Mouse (Mus musculus): Measurements from ENCODE around the gene Rad51b.

Rad51b gene

DNA sequence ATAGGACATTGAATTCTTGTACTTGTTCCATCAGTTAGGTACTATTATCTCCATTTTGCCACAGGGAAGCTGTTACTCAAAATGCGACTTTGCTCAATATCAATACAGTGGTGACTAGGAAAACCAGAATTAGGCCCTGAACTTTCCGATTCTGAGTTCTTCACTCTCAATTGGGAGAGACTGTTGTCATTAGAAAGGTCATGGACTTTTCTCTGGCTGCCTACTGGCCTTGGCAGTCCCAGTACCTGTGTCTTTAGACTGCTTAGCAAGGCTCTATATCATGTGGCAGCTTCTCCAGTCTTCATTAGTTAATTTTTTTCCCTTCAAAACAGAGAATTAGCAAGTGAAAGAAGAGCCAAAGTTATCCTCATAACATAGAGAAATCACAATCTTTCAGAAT lies 288.3 kb downstream of the Rad51b start:
- DNase-seq: no peak

DNA sequence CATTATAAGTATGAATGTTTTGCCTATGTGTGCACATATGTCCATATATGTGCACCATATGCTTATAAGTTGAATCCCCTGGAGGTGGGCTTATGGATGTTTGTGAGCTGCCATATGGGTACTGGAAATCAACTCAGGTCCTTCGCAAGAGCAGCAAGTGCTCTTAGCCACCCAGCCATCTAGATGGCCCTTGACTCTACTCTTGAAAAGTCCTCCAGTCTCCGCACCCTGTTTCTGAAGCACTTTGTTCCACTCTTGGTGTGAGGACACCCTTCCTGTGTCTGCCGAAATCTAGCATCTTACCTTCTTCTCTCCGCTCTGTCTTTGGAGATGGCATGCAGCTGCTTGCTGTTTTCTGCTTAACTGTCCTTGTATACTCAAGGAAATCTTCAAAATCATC lies 291.7 kb downstream of the Rad51b start:
- no peak for DNase-seq

DNA sequence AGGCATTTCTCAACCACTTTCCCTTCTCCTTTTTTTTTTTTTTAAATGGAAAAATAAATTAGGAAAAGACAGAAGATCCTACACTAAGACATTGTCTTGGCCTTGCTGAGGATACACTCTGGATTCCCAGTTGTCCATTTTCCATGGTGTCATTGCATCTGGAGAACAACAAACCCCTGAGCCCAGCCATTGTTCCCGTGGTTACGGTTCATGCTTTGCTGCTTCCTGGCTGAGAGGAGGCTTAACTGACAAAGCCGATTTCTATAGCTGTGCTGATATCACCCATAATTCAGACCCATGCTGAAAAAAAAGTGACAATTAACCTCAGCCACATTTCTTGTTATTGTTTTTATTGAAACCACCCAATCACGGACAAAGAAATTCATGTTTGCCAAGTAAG lies 295.1 kb downstream of the Rad51b start:
- no peak for DNase-seq

DNA sequence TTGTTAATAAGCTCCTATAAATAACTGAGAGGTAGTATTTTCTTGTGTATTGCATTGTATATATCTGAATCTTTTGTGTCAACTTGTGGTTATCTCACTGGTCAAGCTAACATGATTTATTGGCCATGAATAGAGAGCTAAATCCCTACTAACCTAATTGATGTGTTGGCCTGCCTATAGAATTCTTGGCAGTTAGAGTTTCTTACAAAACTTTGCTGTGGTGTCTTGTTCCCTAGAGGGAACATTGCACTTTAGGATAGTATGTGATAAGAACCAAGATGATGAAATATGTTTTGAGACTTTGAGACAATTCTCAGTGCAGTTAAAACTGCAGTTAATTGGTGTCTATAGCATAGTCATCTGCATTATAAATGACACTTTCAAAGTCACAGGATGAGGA lies 299.8 kb downstream of the Rad51b start:
- no peak for DNase-seq

DNA sequence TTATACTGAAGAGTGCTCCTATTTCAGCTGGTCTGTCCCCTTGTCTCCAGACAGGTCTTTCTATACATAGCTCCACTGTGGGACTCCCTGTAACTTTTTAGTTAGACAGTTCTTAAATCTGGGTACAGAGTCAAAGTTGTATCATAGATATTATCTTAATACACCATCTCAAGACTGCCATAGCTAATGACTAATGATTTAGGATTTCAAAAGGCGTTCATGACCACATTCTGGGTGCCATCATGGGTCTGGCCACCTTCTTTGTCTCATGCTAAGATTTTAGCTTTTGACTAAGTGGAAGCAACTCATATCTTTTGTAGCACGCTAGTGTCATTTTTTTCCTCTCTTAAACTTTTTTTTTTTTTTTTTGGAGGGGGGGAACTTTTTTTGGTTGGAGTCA lies 300.3 kb downstream of the Rad51b start:
- no peak for DNase-seq

DNA sequence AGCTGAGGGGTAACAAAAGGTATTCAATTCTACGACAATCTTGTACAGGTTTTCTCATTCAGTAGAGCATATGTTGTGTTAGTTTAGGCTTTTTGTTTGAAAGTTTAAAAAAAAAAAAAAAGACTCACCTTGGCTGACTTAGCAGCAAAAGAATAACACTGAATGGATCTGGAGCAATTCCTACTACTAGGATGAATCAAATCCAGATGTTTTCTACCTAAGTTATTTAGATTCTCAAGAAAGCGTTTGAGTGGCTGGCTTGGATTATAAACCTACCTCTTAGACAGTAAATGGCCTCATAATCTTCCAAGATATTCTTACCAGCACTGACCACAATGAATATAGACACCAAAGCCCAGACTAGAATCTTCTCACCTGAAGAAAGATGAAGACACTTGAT lies 300.7 kb downstream of the Rad51b start:
- DNase-seq: no peak

DNA sequence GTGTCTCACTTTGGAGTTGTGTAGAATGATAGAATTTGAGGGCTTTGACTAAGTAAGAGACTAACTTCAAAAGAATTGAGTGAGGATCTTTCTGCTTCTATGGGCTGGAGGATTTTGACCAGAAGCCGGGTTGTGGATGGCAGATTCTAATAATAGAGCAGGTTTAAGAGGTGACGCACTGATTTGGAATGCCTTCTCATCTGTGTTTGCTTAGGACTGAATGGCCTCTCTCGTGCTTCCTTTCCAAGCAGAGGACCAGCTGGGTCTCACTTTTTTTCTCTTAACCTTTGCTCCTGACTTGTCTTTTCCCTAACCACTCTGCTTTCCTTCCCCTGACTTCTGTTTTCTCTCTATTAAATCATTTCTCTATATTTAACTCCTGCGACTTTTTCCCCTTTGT lies 301.4 kb downstream of the Rad51b start:
- DNase-seq: no peak

DNA sequence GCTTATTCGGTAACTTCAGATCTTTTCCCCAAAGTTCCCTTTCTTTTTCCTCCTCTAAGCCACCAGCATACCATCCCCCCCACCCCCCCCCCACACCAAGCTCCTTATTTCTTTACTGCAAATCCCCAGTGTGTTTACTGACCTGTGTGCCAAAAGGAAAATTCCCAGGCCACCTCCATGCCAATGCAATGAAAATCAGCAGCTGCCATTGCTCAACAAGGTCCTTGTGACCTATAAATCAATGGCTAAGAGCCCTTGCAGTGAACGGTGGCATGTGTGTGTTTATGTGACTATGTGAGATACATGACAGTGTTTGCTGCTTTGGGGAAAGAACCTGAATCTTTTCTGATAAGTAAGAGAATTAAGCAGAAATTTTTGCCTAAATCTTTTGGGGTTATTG lies 301.8 kb downstream of the Rad51b start:
- no peak for DNase-seq

DNA sequence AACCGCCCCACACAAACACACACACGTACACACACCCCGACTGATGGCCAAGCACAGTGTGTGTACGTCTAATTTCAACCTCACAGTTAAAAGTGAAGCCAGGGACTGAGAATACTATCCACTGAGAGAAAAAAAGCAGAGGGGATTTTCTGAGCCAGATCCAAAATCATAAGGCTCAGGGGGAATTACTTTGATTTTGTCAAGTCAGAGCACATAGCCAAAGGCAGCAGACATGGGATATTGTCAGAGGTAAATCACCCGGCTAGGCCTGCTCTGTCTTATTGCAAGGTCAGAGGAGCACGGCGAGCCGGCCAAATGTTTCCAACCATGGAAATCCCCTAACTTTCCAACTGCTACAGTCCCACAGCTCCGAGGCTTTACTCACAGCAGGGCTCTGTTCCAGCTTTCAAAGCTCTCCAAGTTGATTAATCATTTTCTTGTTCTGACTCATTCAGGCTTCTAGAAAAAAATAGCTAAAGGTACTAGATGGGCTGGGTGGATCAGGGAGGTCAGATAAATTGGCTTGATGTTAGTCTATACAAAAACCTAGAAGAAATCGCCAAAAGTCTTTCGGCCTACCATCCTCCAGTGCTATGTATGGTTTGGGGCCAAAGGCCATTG lies 303.2 kb downstream of the Rad51b start:
- DNase-seq: no peak

DNA sequence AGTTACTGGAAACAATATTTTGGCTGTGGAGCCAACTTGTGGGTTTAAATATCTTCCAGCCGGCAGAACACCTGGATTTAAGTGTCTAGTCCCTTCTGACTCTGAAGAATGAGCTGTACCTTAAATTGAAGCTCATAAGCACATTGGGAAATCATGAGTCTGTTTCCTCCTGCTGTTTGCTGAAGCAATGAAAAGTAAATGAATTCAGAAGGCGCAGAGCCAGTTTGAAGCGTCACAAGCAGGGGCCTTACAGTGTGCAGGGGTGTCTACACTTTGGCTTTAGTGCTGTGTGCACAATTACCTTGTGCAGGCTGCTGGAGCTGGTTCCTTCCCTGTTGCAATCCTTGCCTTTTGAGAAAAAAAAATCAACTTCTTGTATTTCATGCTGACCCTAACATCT lies 305.6 kb downstream of the Rad51b start:
- no peak for DNase-seq

DNA sequence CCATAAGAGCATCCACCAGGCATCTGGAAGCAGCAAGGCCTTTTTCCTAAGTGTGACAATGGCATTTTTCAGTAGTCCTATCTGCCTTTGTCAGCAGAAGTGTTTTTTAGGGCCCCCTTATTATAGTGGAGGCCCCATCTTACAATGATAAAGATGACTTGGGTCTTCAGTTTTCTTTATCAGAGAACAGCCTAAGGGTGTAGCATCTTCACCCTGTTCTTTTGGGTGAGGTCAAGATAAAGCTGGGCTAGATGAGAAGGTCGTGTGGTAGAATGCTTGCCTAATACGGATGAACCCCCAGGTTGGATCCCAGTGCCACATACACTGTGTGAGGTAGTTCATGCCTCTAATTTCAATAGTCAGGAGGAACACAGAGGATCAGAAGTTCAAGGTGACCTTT lies 307.8 kb downstream of the Rad51b start:
- DNase-seq: no peak

DNA sequence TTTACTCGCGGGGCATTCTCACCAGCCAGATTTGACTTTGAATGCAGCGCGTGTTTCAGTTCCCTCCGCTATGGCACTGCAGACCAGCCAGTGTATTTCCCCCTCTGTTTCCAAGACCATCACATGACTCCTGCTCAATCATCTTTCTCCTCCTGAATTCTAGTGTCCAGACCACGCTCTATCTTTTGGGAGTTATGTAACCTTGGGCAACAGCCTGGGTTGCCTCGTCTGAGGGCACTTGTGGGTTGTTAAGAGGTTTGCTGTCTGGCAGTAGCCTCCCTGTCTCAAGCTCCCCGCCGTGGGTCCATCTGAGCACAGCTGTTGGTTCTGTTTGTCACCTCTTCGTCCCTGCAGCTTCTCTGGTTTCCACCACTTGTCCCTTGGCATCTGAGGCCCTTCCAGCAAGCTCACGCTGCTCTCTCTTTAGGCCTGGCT lies 309.1 kb downstream of the Rad51b start:
- DNase-seq: no peak

DNA sequence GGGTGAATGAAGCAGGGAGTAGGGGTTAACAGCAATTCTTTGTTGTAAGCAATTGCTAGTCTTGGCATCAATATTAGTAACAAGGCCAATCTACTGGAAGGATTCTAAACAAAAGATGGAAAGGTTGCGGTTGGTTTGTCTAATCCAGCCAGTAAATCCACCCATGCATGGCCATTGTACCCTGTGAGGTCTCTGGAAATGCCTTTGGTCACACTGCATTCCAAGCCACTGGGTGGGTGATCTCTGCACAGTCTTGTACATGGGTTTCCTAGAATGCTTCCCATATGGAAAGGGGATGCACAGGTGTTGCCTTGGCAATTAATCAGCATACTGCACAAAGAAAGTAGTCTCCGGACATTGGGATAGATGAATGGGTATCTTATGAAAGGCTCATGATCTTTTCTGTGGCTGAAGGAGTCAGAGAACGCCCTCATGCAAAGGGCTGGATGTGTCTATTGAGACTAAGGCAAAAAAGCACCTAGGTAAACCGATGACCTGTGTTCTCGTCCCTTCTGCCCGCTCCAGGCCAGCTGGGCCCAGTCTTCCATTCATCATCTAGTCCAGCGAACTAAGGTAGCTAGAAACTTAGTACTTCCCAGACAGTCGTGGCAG lies 312.4 kb downstream of the Rad51b start:
- DNase-seq: no peak

DNA sequence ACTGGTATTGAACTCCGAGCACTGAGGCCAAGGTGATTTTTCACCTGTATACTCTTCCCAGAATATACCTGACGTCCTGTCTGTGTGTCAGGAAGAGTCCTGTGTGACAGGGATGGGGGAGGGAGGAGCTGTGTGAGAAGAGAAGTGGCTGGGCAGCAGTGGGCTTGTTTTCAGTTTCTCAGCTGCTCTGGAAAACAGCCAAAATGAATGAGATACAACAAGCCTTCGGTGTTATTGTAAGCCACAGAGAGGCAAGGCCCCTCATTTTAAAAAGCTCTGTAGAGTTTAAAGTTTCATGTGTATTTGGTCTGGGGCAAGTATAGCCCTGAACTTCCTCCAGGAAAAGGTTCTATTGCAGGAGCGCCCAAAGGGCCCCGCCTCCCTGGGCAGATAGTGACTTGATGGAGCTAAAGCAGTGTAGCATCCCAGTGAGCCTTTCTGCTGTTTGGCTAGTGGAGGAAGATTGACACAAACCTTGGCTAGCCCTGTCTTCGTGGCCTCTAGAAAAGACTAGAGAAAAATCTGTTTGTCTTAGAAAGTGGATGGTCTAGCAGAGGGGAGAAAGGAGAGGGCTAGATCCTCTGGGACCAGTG lies 313.5 kb downstream of the Rad51b start:
- DNase-seq: no peak

DNA sequence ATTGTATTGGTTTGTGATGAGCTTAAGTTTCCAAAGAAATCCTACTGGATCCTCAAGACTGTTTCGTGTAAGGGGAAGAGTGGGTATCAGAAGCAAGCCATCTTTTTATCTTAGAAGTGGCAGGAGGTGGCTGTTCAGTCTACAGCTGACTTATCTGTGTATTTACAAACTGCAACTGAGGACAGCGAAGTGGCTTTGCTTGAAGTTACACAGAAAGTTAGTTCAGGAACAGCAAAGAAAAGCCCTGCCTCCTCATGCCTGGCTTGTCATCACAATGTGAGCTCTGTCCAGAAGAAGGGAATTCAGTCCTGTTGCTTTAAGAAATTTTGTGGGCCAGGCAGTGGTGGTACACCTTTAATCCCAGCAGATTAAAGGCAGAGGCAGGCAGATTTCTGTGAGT lies 314.6 kb downstream of the Rad51b start:
- DNase-seq: no peak

DNA sequence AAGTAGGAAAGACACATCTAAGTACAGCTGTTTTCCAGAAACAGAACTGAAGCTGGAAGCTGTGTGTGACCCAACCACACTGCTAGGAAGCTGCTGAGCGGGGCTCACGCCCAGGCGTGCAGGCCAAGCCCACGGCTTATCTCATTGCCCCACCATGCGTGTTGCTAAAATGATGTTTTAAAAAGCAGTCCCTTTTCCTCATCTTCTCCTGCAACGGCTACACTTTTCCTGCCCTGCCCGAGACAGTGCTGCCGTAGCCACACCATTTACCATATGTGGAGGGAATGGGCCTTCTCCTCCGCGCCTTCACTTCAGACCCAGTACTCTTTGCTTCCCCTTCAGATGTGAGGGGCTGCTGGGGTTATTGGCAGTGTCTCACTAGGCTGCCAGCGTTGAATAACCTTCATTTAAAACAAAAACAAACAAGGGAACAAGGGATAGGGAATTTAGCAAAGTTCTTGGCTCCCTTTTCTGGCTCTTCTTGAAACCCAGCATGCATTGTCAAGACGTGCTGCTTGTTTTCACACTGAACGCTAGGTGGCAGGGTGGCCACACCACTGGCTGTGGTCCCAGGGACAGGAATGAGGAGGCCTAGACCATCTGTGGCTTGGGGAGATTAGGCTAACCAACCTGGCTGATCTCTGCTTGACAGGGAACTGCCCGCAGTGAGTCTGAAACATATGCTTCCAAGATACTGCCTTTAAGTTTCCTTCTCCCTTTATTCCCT lies 315.4 kb downstream of the Rad51b start:
- peak; percentile 70 to 80 for DNase-seq

DNA sequence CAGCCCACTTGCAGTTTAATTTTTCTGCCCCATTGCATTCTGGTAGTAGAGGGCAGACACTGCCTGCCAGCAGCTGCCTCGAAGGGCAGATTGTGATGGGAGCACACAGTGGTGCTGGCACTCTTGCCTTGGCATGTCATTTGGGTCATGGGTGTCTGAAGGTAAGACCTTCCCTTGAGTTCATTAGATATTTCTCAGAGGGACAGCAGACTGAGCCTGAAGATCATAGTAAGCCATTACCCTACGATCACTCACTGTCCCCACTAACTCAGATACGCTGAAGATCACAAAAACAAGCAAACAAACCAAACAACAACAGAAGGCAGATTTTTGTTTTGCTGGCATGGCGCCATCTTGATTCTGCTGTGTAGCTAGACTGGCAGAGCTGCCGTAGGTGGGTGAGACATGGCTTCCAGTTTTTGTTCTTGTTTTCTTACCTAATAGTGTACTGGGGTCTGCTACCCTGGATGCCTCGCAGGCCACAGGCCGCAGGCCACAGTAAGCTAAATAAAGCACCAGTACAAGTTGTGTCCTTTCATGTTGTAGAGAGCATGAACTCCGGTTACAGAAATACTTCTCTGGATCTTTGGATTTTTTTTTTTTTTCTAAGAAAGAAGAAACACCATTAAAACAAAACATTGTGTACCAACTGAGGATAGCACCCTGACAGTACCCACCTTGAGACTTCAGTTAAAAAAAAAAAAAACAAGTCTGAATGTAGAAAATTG lies 316.1 kb downstream of the Rad51b start:
- no peak for DNase-seq

DNA sequence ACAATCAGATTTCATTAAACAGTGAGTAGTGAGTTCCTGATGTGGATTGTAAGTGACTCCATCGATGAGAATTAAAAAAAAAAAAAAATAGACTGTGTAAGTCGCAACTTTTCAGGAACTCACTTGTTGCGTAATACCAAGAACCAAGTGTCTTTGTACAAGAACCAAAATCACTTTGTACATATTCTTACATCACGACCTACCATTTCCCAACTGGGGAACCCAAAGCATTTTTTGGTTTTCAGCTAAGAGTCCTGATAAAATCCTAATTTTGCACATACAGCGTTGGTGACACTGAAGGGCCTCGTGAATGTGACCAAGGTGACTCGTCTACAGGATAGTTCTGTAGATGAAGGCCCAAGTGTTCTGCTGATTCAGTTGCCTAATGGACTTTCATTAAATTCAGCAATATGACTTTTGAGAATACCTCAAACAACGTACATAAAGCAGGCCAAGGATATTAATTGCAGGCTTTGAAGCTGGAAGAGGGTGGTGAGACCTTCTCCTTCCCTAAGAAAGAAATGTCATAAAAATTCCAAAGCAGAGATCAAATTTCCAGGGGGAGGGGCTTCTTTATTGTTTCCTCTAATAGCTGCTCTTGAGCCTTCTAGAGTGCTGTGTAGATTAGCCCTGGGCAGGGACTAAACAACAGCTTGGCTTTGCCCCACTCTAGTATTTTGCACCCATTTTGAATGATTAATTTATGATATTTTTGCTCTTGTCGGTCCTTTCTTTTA lies 316.9 kb downstream of the Rad51b start:
- DNase-seq: no peak

DNA sequence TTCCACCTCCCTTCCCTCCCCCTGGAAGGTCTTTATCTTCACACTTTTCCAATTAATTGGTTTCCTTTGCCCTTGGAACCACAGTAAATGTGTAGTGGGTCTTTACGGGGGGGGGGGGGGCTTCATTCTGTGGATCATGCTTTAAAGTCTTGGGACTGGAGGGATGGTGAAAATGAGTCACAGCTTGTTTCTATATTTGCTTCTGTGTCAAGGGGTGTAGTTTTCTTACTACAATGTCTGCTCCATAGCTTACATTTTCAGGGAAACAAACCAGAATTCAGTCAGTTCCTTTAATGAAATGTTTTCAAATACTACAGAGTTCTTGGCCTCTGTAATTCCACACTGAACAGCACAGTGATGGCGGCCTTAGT lies 317.5 kb downstream of the Rad51b start:
- DNase-seq: no peak

DNA sequence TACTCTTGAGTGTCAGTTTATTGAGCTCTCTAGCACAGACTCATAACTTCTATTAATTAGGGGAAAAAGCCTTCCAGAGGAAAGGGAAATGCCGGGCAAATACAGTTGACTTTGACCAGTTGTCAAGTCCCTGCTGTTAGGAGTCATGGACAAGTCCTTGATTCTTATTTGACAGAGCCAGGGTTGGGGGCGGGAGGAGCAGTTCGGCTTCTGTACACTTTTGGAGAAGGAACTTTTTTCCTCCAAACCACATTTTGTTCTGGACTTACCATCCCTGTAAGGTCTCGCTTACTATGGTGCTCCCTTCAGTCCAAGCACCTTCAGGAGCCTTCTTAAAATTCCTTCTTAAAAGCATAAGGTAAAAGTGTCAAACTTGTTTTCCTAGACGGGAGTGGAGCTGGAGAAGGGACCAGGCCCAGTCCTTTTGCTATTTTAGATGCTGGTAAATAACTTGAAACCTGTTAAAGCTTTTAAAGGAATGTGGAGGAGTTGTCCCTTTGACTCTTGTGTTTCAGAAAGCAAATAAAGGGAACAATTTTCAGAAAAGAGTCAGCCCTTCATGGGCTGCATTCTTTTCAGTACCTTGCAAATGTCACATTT lies 318.7 kb downstream of the Rad51b start:
- no peak for DNase-seq

DNA sequence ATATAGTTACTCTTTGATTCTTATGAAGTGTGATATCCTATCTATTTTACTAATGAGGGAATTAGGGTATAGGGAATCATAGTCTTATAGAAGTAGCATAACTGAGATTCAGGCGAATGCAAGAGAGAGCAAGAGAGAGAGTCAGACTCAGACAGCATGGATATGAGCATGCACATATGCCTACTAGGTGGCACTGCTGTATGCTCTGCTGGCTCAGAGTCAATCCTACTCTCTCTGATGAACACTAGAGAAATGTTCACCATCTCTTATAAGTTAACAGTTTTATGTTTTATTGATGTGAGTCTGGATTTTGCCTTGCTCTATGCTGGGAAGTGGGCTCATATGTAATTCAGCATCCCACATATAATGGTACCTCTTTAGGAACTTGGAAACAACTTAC lies 321.9 kb downstream of the Rad51b start:
- no peak for DNase-seq

DNA sequence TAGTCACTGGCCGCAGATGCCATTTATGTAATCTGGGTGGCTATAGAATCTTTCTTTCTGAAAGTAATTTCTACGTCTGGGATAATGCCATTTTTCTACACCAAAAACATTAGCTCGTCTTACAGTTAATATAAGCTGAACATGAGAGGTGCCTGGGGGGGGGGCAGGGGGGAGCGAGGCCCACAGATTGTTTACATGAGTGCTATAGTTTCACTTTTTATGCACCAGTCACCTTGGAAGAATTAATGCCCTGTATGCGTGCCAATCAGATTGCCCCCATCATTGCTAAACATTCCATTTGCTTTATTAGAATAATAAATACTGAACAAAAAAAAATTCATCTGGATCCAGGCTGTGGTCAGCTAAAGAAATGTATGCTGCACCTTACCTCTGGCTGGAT lies 323.6 kb downstream of the Rad51b start:
- no peak for DNase-seq
